Comparison of ENCODE assay signal across 11 mouse cellular contexts in genomic region chr2:35830966-35831903, GRCm38 (mm10).
DNase-seq lines count a peak whose midpoint lies in the region; ATAC-seq and TF ChIP-seq lines count a peak whose summit lies in the region.
"Had no signal": no experiment of that assay in that cellular context is flagged by ENCODE, and none has a peak within 500 bp of the region (broad histone marks: within the 10 kb centered on the region; RNA-seq: fewer than 3 reads in every experiment).

No protein-coding gene starts in this region.

- 0 out of 2 replicates have a peak overlapping the region, but pooled peaks have one; percentile 42 for H3K27ac ChIP-seq in limb, embryonic 12.5 days
- H3K27ac ChIP-seq in limb, embryonic 10.5 days = no peak overlapping the region
- peak overlapping the region; percentile 47 for H3K27ac ChIP-seq in liver, embryonic 16.5 days (ENCODE audit: low read length)
- H3K27ac ChIP-seq in stomach, postnatal 0 days (replicated peaks) = no peak overlapping the region
- no peak overlapping the region for H3K27ac ChIP-seq in forebrain, embryonic 14.5 days (ENCODE audit: low read depth, low read length)
- H3K27ac ChIP-seq: hindbrain, embryonic 14.5 days; limb, embryonic 15.5 days had no signal

- H3K4me2 ChIP-seq in limb, embryonic 12.5 days = no peak overlapping the region
- H3K4me2 ChIP-seq in liver, embryonic 16.5 days (ENCODE audit: low read depth, low read length) = no peak overlapping the region
- no peak overlapping the region for H3K4me2 ChIP-seq in stomach, postnatal 0 days (replicated peaks; ENCODE audit: low read depth)
- H3K4me2 ChIP-seq in forebrain, embryonic 14.5 days (ENCODE audit: low read length) = no peak overlapping the region
- H3K4me2 ChIP-seq: hindbrain, embryonic 14.5 days; limb, embryonic 15.5 days had no signal

- DNase-seq in limb, embryonic 10.5 days (ENCODE audit: low spot score) = no peak
- peak; percentile 48 for DNase-seq in thymus, postnatal 4 days
- DNase-seq in stomach, postnatal 0 days (ENCODE audit: low spot score) = no peak
- no peak for DNase-seq in forebrain, embryonic 14.5 days (ENCODE audit: low spot score)
- DNase-seq: kidney, postnatal 4 days; right cerebral cortex, adult 18-20 months had no signal

- H3K9me3 ChIP-seq in limb, embryonic 12.5 days = no peaks in the 10 kb centered on the region
- no peaks in the 10 kb centered on the region for H3K9me3 ChIP-seq in limb, embryonic 10.5 days (replicated peaks)
- no peaks in the 10 kb centered on the region for H3K9me3 ChIP-seq in liver, embryonic 16.5 days (replicated peaks; ENCODE audit: control insufficient read depth, low read length)
- H3K9me3 ChIP-seq in stomach, postnatal 0 days (ENCODE audit: control insufficient read depth, low read length) = no peaks in the 10 kb centered on the region
- no peaks in the 10 kb centered on the region for H3K9me3 ChIP-seq in forebrain, embryonic 14.5 days (replicated peaks; ENCODE audit: control insufficient read depth, low read length)
- H3K9me3 ChIP-seq: limb, embryonic 15.5 days had no signal

- TF ChIP-seq EP300 in stomach, postnatal 0 days (optimal IDR thresholded peaks at IDR 0.05) = no peak

- 0 out of 2 replicates have a peak, but pooled peaks have one; percentile 22 for ATAC-seq in limb, embryonic 12.5 days (ENCODE audit: insufficient number of reproducible peaks, insufficient read depth, low FRiP score, low TSS enrichment, low read depth)
- ATAC-seq in common myeloid progenitor, adult 5-6 weeks (replicated peaks; ENCODE audit: low read depth, poor library complexity, severe bottlenecking) = peak; percentile 88
- peak; percentile 61 for ATAC-seq in liver, embryonic 16.5 days (ENCODE audit: low read depth)
- ATAC-seq in stomach, postnatal 0 days (ENCODE audit: low FRiP score, low TSS enrichment) = no peak
- ATAC-seq in forebrain, embryonic 14.5 days = no peak

- H3K4me1 ChIP-seq in limb, embryonic 12.5 days (replicated peaks) = peaks cover 29% of the 10 kb centered on the region
- H3K4me1 ChIP-seq in limb, embryonic 10.5 days = peaks cover 32% of the 10 kb centered on the region
- H3K4me1 ChIP-seq in liver, embryonic 16.5 days (ENCODE audit: control insufficient read depth, low read depth, low read length) = peaks cover 30% of the 10 kb centered on the region
- no peaks in the 10 kb centered on the region for H3K4me1 ChIP-seq in stomach, postnatal 0 days (replicated peaks; ENCODE audit: control insufficient read depth, insufficient read depth)
- H3K4me1 ChIP-seq in forebrain, embryonic 14.5 days (ENCODE audit: control insufficient read depth, insufficient read depth, low read length) = no peaks in the 10 kb centered on the region

- no peaks in the 10 kb centered on the region for H3K27me3 ChIP-seq in limb, embryonic 12.5 days
- no peaks in the 10 kb centered on the region for H3K27me3 ChIP-seq in limb, embryonic 10.5 days (ENCODE audit: low read depth, poor library complexity, severe bottlenecking)
- H3K27me3 ChIP-seq in liver, embryonic 16.5 days (ENCODE audit: control insufficient read depth, insufficient read depth, low read depth, low read length) = no peaks in the 10 kb centered on the region
- H3K27me3 ChIP-seq in stomach, postnatal 0 days (ENCODE audit: control insufficient read depth, insufficient read depth, low read length) = no peaks in the 10 kb centered on the region
- H3K27me3 ChIP-seq in forebrain, embryonic 14.5 days (replicated peaks; ENCODE audit: control insufficient read depth, insufficient read depth, low read length) = no peaks in the 10 kb centered on the region
- H3K27me3 ChIP-seq: limb, embryonic 15.5 days had no signal

- WGBS in limb, embryonic 12.5 days = 65% methylated on average over 6 of the region's 6 CpGs
- 82% methylated on average over 6 of the region's 6 CpGs for WGBS in limb, embryonic 10.5 days
- WGBS in liver, embryonic 16.5 days (ENCODE audit: insufficient replicate concordance) = 18% methylated on average over 6 of the region's 6 CpGs
- WGBS in stomach, postnatal 0 days = 75% methylated on average over 6 of the region's 6 CpGs
- 75% methylated on average over 6 of the region's 6 CpGs for WGBS in forebrain, embryonic 14.5 days

- H3K4me3 ChIP-seq in limb, embryonic 12.5 days (replicated peaks) = no peak overlapping the region
- no peak overlapping the region for H3K4me3 ChIP-seq in limb, embryonic 10.5 days
- no peak overlapping the region for H3K4me3 ChIP-seq in liver, embryonic 16.5 days (ENCODE audit: low read depth, low read length)
- no peak overlapping the region for H3K4me3 ChIP-seq in stomach, postnatal 0 days (ENCODE audit: low read depth, low read length)
- no peak overlapping the region for H3K4me3 ChIP-seq in forebrain, embryonic 14.5 days (ENCODE audit: low read depth, low read length)
- H3K4me3 ChIP-seq: limb, embryonic 15.5 days had no signal

- no peak overlapping the region for H3K9ac ChIP-seq in limb, embryonic 12.5 days (replicated peaks)
- no peak overlapping the region for H3K9ac ChIP-seq in liver, embryonic 16.5 days (ENCODE audit: low read depth, low read length)
- no peak overlapping the region for H3K9ac ChIP-seq in stomach, postnatal 0 days (ENCODE audit: low read length)
- H3K9ac ChIP-seq in forebrain, embryonic 14.5 days (ENCODE audit: low read length) = no peak overlapping the region
- H3K9ac ChIP-seq: hindbrain, embryonic 14.5 days; limb, embryonic 15.5 days had no signal

- no peaks in the 10 kb centered on the region for H3K36me3 ChIP-seq in limb, embryonic 12.5 days
- no peaks in the 10 kb centered on the region for H3K36me3 ChIP-seq in limb, embryonic 10.5 days
- H3K36me3 ChIP-seq in liver, embryonic 16.5 days (ENCODE audit: control insufficient read depth, insufficient read depth) = no peaks in the 10 kb centered on the region
- no peaks in the 10 kb centered on the region for H3K36me3 ChIP-seq in stomach, postnatal 0 days (ENCODE audit: control insufficient read depth, insufficient read depth, low read length)
- H3K36me3 ChIP-seq in forebrain, embryonic 14.5 days (ENCODE audit: control insufficient read depth, insufficient read depth, low read length) = no peaks in the 10 kb centered on the region
- H3K36me3 ChIP-seq: limb, embryonic 15.5 days had no signal

- TF ChIP-seq CTCF in stomach, postnatal 0 days (IDR thresholded peaks at IDR 0.05; ENCODE audit: low read depth) = no peak

Comparison
In these comparisons a context has a peak if more than half of its experiments do, and no peak if none do; other contexts are left out.
1. H3K27ac ChIP-seq: peak in limb, embryonic 12.5 days (single experiment) and liver, embryonic 16.5 days (single experiment); none in limb, embryonic 10.5 days (single experiment), stomach, postnatal 0 days (single experiment) and forebrain, embryonic 14.5 days (single experiment).
2. ATAC-seq: peak in limb, embryonic 12.5 days (single experiment), common myeloid progenitor, adult 5-6 weeks (single experiment) and liver, embryonic 16.5 days (single experiment); none in stomach, postnatal 0 days (single experiment) and forebrain, embryonic 14.5 days (single experiment).